Mouse (Mus musculus): Measurements from ENCODE around the gene Fam196b. TPM values are rescaled to one million over a fixed set of nuclear protein-coding genes. Genes with fewer than 3 reads are reported as not detected.

Gene Fam196b
- not detected in 2 replicates for total RNA-seq (2021)
- long read RNA-seq, experiment 1, partial matches to known transcripts, result 0 of 1 reads
- long read RNA-seq, experiment 1, other reads (novel, unspliced or antisense), result 1 of 1 reads
- long read RNA-seq, experiment 2, result 0 reads

GRCm38 (mm10) chr11:34314534-34315379, at the start of gene Fam196b:
Fam196b (plus strand) TSS chr11:34314822.
- DNase-seq, result peak; percentile 32

GRCm38 (mm10) chr11:34272016-34272415, 42.6 kb upstream of the Fam196b start:
- DNase-seq, result no peak

- peak; percentile 46 for DNase-seq
Measured at GRCm38 (mm10) chr11:34275941-34276340, 38.7 kb upstream of the Fam196b start.

GRCm38 (mm10) chr11:34276363-34277046, 38.1 kb upstream of the Fam196b start:
- DNase-seq, result peak; percentile 6

- DNase-seq, result no peak
Measured at GRCm38 (mm10) chr11:34277047-34277445, 37.6 kb upstream of the Fam196b start.

GRCm38 (mm10) chr11:34284124-34284808, 30.4 kb upstream of the Fam196b start:
- DNase-seq, result no peak

GRCm38 (mm10) chr11:34290265-34290664, 24.4 kb upstream of the Fam196b start:
- DNase-seq, result no peak

GRCm38 (mm10) chr11:34290708-34291107, 23.9 kb upstream of the Fam196b start:
- DNase-seq, result no peak

GRCm38 (mm10) chr11:34291304-34291703, 23.3 kb upstream of the Fam196b start:
- DNase-seq, result no peak

GRCm38 (mm10) chr11:34297698-34298378, 16.8 kb upstream of the Fam196b start:
- no peak for DNase-seq

GRCm38 (mm10) chr11:34299550-34299949, 15.1 kb upstream of the Fam196b start:
- no peak for DNase-seq

- no peak for DNase-seq
Measured at GRCm38 (mm10) chr11:34300064-34300463, 14.6 kb upstream of the Fam196b start.

- DNase-seq, result peak; percentile 53
Measured at GRCm38 (mm10) chr11:34306231-34306630, 8.4 kb upstream of the Fam196b start.

- peak; percentile 51 for DNase-seq
Measured at GRCm38 (mm10) chr11:34308731-34309130, 5.9 kb upstream of the Fam196b start.

GRCm38 (mm10) chr11:34309360-34309759, 5.3 kb upstream of the Fam196b start:
- DNase-seq, result no peak

- no peak for DNase-seq
Measured at GRCm38 (mm10) chr11:34311717-34312116, 2.9 kb upstream of the Fam196b start.

- DNase-seq, result no peak
Measured at GRCm38 (mm10) chr11:34312208-34312607, 2.4 kb upstream of the Fam196b start.

- DNase-seq, result no peak
Measured at GRCm38 (mm10) chr11:34315383-34315782, 761 bp downstream of the Fam196b start.

GRCm38 (mm10) chr11:34316176-34316575, 1.6 kb downstream of the Fam196b start:
- no peak for DNase-seq

GRCm38 (mm10) chr11:34317001-34317400, 2.4 kb downstream of the Fam196b start:
- DNase-seq, result no peak

GRCm38 (mm10) chr11:34319282-34319681, 4.7 kb downstream of the Fam196b start:
- DNase-seq, result no peak

GRCm38 (mm10) chr11:34323664-34324063, 9.0 kb downstream of the Fam196b start:
- no peak for DNase-seq

All from adrenal gland, postnatal 14 days (tissue).